Mouse (Mus musculus): ENCODE results near the gene Wdr24. TPM values are rescaled to one million over a fixed set of nuclear protein-coding genes. Genes with fewer than 3 reads are reported as not detected.

Wdr24 gene
- polyA plus RNA-seq, 1 experiment from 2014 or later, result 31.0 TPM

DNA sequence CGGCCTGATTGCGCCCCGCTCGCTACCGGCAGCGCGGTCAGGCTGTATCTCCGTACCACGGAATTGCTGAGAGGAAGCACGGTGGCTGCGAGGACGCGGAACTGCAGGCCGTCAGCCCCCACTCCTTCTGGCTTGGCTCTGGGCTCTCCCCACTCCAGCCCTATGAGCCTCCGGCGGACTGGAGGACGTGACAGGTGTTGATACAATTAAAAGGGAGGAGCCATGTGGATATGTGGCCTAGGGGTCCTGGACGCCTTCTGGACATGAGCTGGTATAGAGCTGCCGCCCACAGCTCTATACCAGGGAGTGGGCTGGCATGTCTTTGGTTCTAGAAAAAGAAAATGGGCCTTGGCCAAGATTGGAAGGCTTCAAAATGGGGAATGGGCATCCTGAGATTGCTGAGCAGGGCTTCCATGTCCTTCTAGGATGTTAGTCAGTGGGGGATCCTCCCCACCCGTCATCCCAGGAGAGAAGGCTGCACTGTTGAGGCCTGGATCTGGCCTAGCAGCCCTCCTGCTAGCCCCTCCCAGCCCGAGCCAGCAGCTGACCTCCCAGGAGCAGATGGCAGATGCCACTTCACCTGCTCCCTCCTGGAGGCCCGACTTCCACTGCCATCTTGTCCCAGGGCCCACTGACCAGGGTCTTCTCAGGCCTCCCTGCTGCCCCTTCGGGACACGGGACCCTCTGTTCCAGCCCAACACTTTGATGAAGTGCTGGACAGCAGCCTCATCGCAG lies 13.7 kb upstream of the Wdr24 start:
- Histone ChIP-seq H3K27ac (replicated peaks) (peak overlapping the region; percentile 86), H3K4me3 (peak overlapping the region; percentile 82), H3K9me3 (no peaks in the 10 kb centered on the region), H3K36me3 (replicated peaks) (no peaks in the 10 kb centered on the region), H3K27me3 (replicated peaks; ENCODE audit: low read depth, poor library complexity, severe bottlenecking) (peaks cover 70% of the 10 kb centered on the region), H3K4me1 (peaks cover 34% of the 10 kb centered on the region)
- DNase-seq (ENCODE audit: low spot score), result no peak
- 10% methylated on average over 25 of the region's 25 CpGs for WGBS

DNA sequence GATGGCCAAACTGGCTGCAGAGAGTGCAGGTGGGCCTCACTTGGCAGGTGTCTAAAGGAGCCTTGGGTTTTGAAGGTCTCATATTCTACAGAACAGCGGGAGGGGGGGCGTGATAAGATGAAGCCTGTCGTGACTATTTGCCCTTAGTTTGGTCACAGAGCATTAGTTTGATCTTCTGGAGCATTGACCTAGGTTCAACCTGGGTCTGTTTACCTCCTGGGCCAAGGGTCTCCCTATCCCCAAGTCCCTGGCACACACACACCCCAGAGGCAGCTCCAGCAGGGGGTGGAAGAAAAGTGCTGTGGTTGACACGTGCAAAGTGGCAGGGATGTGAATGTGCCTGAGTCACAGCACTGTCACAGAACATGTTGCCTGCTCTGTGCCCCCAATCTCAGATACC lies 12.5 kb upstream of the Wdr24 start:
- peaks cover 77% of the 10 kb centered on the region for H3K27me3 ChIP-seq (replicated peaks; ENCODE audit: low read depth, poor library complexity, severe bottlenecking)

DNA sequence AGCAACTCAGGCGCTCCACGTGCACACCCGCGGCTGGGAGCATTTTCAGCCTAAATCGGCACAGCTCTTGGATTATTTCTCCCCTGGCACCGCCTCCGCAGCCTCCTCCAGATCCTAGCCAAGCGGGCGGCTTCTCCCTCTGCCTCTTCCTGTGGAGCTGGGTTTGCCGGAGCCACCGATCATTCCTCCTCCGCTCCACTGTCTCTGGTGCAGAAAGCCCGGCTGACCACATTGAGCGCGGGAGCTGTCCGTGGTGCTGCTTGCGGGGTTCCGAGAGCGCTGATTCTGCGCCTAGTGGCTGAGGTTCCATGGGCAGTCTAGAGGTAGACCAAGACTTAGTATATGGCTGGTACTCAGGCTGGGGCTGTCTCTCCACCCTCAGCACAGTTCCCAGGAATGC lies 10.0 kb upstream of the Wdr24 start:
- H3K9me3 ChIP-seq, result no peaks in the 10 kb centered on the region
- peaks cover 91% of the 10 kb centered on the region for H3K27me3 ChIP-seq (replicated peaks; ENCODE audit: low read depth, poor library complexity, severe bottlenecking)
- peak overlapping the region; percentile 27; the same call in 1 of the 2 replicates for H3K4me3 ChIP-seq
- WGBS, result 2% methylated on average over 20 of the region's 20 CpGs
- peaks cover 30% of the 10 kb centered on the region for H3K4me1 ChIP-seq
- H3K36me3 ChIP-seq (replicated peaks), result peaks cover 6% of the 10 kb centered on the region; the same call in 1 of the 2 replicates
- no peak overlapping the region for H3K27ac ChIP-seq (replicated peaks)
- DNase-seq (ENCODE audit: low spot score), result peak; percentile 92

More for the DNA sequence above, 12.5 kb upstream of the Wdr24 start:
- WGBS, result 75% methylated on average over 4 of the region's 4 CpGs
- peak overlapping the region; percentile 8; the same call in 1 of the 2 replicates for H3K4me3 ChIP-seq
- no peak overlapping the region for H3K27ac ChIP-seq (replicated peaks)
- no peaks in the 10 kb centered on the region for H3K36me3 ChIP-seq (replicated peaks)
- no peak for DNase-seq (ENCODE audit: low spot score)
- H3K4me1 ChIP-seq, result peaks cover 34% of the 10 kb centered on the region
- no peaks in the 10 kb centered on the region for H3K9me3 ChIP-seq

DNA sequence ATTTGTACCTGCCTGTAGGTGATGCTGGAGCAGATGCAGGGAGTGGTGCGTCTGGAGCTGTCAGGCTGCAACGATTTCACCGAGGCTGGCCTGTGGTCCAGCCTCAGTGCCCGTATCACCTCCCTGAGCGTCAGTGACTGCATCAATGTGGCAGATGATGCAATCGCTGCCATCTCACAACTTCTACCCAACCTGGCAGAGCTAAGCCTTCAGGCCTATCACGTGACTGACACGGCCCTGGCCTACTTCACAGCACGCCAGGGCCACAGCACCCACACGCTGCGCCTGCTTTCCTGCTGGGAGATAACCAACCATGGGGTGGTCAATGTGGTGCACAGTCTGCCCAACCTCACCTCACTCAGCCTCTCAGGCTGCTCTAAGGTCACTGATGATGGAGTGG lies 5.8 kb upstream of the Wdr24 start:
- H3K27ac ChIP-seq (replicated peaks), result no peak overlapping the region
- no peaks in the 10 kb centered on the region for H3K9me3 ChIP-seq
- H3K27me3 ChIP-seq (replicated peaks; ENCODE audit: low read depth, poor library complexity, severe bottlenecking), result peaks cover 86% of the 10 kb centered on the region
- DNase-seq (ENCODE audit: low spot score), result no peak
- peaks cover 6% of the 10 kb centered on the region; the same call in 1 of the 2 replicates for H3K36me3 ChIP-seq (replicated peaks)
- H3K4me3 ChIP-seq, result no peak overlapping the region; the same call in 1 of the 2 replicates
- peaks cover 18% of the 10 kb centered on the region for H3K4me1 ChIP-seq
- 81% methylated on average over 11 of the region's 11 CpGs for WGBS

DNA sequence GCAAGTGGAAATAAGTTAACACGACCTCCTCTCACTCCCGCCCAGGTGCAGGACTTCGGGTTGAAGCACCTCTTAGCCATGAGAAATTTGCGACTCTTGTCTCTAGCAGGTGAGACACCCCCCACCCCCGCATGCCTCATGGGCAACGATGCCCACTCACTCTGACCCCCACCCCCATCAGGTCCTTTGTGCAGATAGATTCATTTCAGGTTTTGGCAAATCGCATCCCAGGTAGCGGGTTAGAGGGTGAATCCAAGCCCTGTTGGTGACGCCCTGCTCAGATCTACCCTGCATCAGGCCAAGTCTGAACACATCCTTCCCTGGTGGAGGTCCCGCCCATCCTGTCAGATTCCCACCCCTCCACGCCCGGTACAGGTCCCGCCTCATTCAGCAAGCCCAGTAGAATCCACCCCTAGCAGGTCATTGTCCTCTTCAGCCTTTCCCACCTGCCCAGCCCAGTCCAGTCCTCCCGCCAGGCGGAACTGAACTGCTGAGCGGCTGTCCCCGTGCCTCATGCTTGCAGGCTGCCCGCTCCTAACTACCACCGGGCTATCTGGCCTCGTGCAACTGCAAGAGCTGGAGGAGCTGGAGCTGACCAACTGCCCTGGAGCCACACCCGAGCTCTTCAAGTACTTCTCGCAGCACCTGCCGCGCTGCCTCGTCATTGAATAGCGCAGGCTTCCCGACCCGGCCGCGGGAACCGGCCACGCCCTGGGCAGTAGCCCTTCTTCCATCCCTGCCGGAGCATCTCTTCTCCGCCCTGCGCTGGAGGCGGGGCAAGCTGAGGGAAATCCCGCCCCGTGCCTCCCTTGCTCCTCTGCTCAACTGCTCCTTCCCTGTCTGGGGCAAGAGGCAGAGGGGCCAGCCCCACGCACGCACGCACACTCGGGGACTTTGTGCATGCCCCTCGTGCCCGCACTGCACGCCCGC lies 4.3 kb upstream of the Wdr24 start:
- Histone ChIP-seq H3K27ac (replicated peaks) (no peak overlapping the region), H3K27me3 (replicated peaks; ENCODE audit: low read depth, poor library complexity, severe bottlenecking) (peaks cover 74% of the 10 kb centered on the region), H3K9me3 (no peaks in the 10 kb centered on the region), H3K36me3 (replicated peaks) (peaks cover 6% of the 10 kb centered on the region; the same call in 1 of the 2 replicates), H3K4me3 (peak overlapping the region; percentile 33), H3K4me1 (peaks cover 23% of the 10 kb centered on the region)
- 6% methylated on average over 46 of the region's 46 CpGs for WGBS
- peak; percentile 42 for DNase-seq (ENCODE audit: low spot score)

DNA sequence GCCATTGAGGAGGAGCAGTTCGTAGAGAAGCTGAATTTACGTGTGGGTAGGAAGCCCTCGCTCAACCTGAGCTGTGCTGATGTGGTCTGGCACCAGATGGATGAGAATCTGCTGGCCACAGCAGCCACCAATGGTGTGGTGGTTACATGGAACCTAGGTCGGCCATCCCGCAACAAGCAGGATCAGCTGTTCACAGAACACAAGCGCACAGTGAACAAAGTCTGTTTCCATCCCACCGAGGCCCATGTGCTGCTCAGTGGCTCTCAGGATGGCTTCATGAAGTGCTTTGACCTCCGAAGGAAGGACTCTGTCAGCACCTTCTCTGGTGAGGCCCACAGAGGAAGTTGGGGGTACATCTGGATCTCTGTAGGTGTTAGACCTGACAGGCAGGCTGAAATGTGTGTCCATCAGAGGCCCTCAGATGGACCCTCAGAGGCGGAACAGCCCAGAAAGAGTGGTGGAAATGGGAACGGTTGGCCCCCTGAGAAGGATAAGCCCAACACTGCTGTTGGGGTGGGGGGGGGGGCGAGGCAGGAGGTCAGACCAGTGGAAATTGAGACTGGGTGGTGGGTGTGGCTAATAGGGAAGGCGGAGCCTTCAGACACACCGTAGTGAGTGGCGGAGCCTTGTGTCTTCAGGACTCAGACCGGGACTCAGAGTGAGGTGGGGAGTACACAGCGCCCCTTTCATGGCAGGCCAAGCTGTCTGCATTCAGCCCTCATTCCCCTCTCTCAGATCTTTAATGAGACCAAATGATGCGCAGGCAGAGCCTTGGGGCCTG lies 1.1 kb downstream of the Wdr24 start:
- peak overlapping the region; percentile 70 for H3K4me3 ChIP-seq
- peaks cover 34% of the 10 kb centered on the region for H3K36me3 ChIP-seq (replicated peaks)
- H3K9me3 ChIP-seq, result no peaks in the 10 kb centered on the region
- no peak for DNase-seq (ENCODE audit: low spot score)
- peaks cover 27% of the 10 kb centered on the region for H3K27me3 ChIP-seq (replicated peaks; ENCODE audit: low read depth, poor library complexity, severe bottlenecking)
- WGBS, result 72% methylated on average over 17 of the region's 17 CpGs
- peaks cover 55% of the 10 kb centered on the region for H3K4me1 ChIP-seq
- no peak overlapping the region for H3K27ac ChIP-seq (replicated peaks)

DNA sequence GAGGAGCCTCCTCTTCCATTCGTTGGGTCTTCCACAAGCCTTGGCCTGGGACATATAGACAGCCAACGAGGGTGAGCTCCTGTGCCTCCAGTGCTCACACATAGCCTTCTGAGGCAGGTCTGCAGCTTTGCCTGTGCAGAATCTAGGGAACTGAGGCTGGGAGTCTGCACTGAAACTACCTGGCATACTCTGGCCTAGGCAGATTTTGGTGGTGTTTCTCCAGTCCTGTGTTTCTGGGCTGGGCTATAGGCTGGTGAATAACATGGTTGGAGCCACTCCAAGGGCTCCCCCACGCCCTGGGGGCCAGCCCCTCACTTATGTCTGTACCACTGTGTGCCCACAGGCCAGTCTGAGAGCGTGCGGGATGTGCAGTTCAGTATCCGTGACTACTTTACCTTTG lies 1.9 kb downstream of the Wdr24 start:
- no peak for DNase-seq (ENCODE audit: low spot score)
- WGBS, result 92% methylated on average over 6 of the region's 6 CpGs
- Histone ChIP-seq H3K9me3 (no peaks in the 10 kb centered on the region), H3K4me1 (peaks cover 59% of the 10 kb centered on the region), H3K4me3 (peak overlapping the region; percentile 70; the same call in 1 of the 2 replicates), H3K27ac (replicated peaks) (no peak overlapping the region), H3K27me3 (replicated peaks; ENCODE audit: low read depth, poor library complexity, severe bottlenecking) (peaks cover 19% of the 10 kb centered on the region), H3K36me3 (replicated peaks) (peaks cover 42% of the 10 kb centered on the region)

DNA sequence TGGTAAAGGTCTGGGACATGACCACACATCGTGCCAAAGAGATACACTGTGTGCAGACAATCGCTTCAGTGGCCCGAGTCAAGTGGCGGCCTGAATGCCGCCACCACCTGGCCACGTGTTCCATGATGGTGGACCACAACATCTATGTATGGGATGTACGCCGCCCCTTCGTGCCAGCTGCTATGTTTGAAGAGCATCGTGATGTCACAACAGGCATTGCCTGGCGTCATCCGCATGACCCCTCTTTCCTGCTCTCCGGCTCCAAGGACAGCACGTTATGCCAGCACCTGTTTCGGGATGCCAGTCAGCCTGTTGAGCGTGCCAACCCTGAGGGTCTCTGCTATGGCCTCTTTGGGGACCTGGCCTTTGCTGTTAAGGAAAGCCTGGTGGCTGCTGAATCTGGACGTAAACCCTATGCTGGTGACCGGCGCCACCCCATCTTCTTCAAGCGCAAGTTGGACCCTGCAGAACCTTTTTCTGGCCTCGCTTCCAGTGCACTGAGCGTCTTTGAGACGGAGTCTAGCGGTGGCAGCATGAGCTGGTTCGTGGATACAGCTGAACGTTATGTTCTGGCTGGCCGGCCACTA lies 2.6 kb downstream of the Wdr24 start:
- 0 out of 2 replicates have a peak overlapping the region, but pooled peaks have one; percentile 2 for H3K4me3 ChIP-seq
- H3K9me3 ChIP-seq, result no peaks in the 10 kb centered on the region
- H3K36me3 ChIP-seq (replicated peaks), result peaks cover 50% of the 10 kb centered on the region
- H3K27me3 ChIP-seq (replicated peaks; ENCODE audit: low read depth, poor library complexity, severe bottlenecking), result peaks cover 12% of the 10 kb centered on the region
- H3K4me1 ChIP-seq, result peaks cover 67% of the 10 kb centered on the region
- H3K27ac ChIP-seq (replicated peaks), result no peak overlapping the region
- 94% methylated on average over 27 of the region's 27 CpGs for WGBS
- DNase-seq (ENCODE audit: low spot score), result no peak

DNA sequence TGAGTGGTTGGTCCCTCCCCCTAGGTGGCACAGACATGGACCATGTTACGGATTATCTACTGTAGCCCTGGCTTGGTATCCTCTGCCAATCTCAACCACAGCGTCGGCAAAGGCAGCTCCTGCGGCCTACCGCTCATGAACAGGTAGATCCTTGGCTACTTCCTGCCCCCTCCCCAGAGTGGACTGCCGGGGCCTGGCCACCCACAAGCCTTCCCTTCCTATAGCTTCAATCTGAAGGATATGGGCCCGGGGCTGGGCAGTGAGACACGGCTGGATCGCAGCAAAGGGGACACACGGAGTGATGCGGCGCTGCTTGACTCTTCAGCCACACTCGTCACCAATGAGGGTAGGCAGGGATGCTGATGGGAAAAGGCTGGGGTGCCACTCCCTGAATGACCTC lies 3.6 kb downstream of the Wdr24 start:
- H3K9me3 ChIP-seq, result no peaks in the 10 kb centered on the region
- DNase-seq (ENCODE audit: low spot score), result no peak
- peaks cover 4% of the 10 kb centered on the region; the same call in 1 of the 2 replicates for H3K27me3 ChIP-seq (replicated peaks; ENCODE audit: low read depth, poor library complexity, severe bottlenecking)
- H3K4me1 ChIP-seq, result peaks cover 76% of the 10 kb centered on the region
- H3K4me3 ChIP-seq, result peak overlapping the region; percentile 81
- no peak overlapping the region for H3K27ac ChIP-seq (replicated peaks)
- WGBS, result 92% methylated on average over 13 of the region's 13 CpGs
- H3K36me3 ChIP-seq (replicated peaks), result peaks cover 59% of the 10 kb centered on the region

DNA sequence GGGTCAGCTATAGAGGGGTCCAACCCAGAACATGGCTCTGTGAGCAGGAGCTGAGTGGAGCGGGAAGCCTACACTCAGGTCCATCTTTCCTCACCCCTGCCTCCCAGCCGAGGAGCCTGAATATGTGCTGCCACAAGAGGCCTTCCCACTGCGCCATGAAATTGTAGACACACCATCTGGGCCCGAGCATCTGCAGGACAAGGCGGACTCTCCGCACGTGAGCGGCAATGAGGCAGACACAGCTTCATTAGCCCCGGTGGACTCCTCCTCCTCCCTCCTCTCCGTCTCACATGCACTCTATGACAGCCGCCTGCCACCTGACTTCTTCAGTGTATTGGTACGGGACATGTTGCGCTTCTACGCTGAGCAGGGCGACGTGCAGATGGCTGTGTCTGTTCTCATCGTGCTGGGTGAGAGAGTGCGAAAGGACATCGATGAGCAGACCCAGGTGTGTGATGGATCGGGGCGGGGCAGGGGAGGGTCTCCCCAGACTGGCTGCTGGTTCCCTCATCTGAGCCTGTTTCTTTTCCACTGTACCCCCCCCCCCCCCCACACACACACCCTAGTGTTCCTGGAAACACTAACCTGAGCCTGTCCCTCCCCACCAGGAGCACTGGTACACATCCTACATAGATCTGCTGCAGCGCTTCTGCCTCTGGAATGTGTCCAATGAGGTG lies 4.3 kb downstream of the Wdr24 start:
- H3K36me3 ChIP-seq (replicated peaks), result peaks cover 59% of the 10 kb centered on the region
- 92% methylated on average over 22 of the region's 22 CpGs for WGBS

DNA sequence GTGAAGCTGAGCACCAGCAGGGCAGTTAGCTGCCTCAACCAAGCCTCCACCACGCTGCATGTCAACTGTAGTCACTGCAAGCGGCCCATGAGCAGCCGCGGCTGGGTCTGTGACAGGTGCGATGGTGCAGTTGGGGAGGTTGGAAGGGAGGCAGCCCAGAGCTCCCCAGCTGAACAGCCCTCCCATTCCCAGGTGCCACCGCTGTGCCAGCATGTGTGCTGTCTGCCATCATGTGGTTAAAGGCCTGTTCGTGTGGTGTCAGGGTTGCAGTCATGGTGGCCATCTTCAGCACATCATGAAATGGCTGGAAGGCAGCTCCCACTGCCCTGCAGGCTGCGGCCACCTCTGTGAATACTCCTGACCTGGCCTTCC lies 4.8 kb downstream of the Wdr24 start:
- 83% methylated on average over 8 of the region's 8 CpGs for WGBS
- peak overlapping the region; percentile 87 for H3K27ac ChIP-seq (replicated peaks)
- no peaks in the 10 kb centered on the region for H3K27me3 ChIP-seq (replicated peaks; ENCODE audit: low read depth, poor library complexity, severe bottlenecking)
- peaks cover 76% of the 10 kb centered on the region for H3K4me1 ChIP-seq
- no peaks in the 10 kb centered on the region for H3K9me3 ChIP-seq
- peaks cover 59% of the 10 kb centered on the region for H3K36me3 ChIP-seq (replicated peaks)
- no peak for DNase-seq (ENCODE audit: low spot score)
- H3K4me3 ChIP-seq, result peak overlapping the region; percentile 81

More for the DNA sequence above, 4.3 kb downstream of the Wdr24 start:
- H3K4me1 ChIP-seq, result peaks cover 79% of the 10 kb centered on the region
- H3K27me3 ChIP-seq (replicated peaks; ENCODE audit: low read depth, poor library complexity, severe bottlenecking), result no peaks in the 10 kb centered on the region
- peak overlapping the region; percentile 81 for H3K4me3 ChIP-seq
- H3K9me3 ChIP-seq, result no peaks in the 10 kb centered on the region
- DNase-seq (ENCODE audit: low spot score), result no peak
- H3K27ac ChIP-seq (replicated peaks), result no peak overlapping the region
